Mouse (Mus musculus) heart, embryonic 13.5 days (tissue): ENCODE measurements at regions not wholly inside any gene's neighbourhood (a gene's known extent, or its start where the extent isn't known, plus 50 kb on each side); places are given as distances from the start of the nearest gene placed in this dataset.

Source experiments
- ATAC-seq: fragments of 200-750 bp; cut with Nextera tagmentation; 2 replicates; pipeline ENCODE4 v1.8.0; 2017; ENCODE audit warnings: moderate TSS enrichment; ENCODE audit not compliant: insufficient number of reproducible peaks, low FRiP score, low TSS enrichment; ENCODE audit errors: extremely low read depth
- H3K27ac ChIP-seq: fragments of 300-500 bp; sonication (generic); replicated peaks from 2 replicates; pipeline ENCODE4 v1.5.1; 2015; ENCODE audit warnings: moderate library complexity, mild to moderate bottlenecking, inconsistent platforms
- H3K27me3 ChIP-seq: fragments of 300-500 bp; sonication (generic); replicated peaks from 2 replicates; pipeline ENCODE4 v1.6.1; 2015; ENCODE audit warnings: mild to moderate bottlenecking, inconsistent platforms
- H3K36me3 ChIP-seq: fragments of 300-500 bp; sonication (generic); 2 replicates; pipeline ENCODE4 v1.6.1; 2015; ENCODE audit warnings: mild to moderate bottlenecking, inconsistent platforms
- H3K4me1 ChIP-seq: fragments of 300-500 bp; sonication (generic); 2 replicates; pipeline ENCODE4 v1.6.1; 2015; ENCODE audit warnings: inconsistent platforms
- H3K4me2 ChIP-seq: fragments of 300-500 bp; sonication (generic); 2 replicates; pipeline ENCODE4 v1.6.1; 2015; ENCODE audit warnings: inconsistent platforms, mild to moderate bottlenecking, moderate library complexity
- H3K4me3 ChIP-seq: fragments of 300-500 bp; sonication (generic); 2 replicates; pipeline ENCODE4 v1.5.1; 2015; ENCODE audit warnings: moderate library complexity, mild to moderate bottlenecking, inconsistent platforms
- H3K9ac ChIP-seq: fragments of 300-500 bp; sonication (generic); 2 replicates; pipeline ENCODE4 v1.6.1; 2015; ENCODE audit warnings: inconsistent platforms, mild to moderate bottlenecking, moderate library complexity
- H3K9me3 ChIP-seq: fragments of 300-500 bp; sonication (generic); 2 replicates; pipeline ENCODE4 v1.6.1; 2016; ENCODE audit warnings: inconsistent platforms
- WGBS: fragments of 180-500 bp; shearing (Covaris S2); methylation state at CpG from one replicate; pipeline ENCODE4 v1.1.7; 2015; ENCODE audit warnings: mixed read lengths; 5-methylcytosine and 5-hydroxymethylcytosine counted together

DNA sequence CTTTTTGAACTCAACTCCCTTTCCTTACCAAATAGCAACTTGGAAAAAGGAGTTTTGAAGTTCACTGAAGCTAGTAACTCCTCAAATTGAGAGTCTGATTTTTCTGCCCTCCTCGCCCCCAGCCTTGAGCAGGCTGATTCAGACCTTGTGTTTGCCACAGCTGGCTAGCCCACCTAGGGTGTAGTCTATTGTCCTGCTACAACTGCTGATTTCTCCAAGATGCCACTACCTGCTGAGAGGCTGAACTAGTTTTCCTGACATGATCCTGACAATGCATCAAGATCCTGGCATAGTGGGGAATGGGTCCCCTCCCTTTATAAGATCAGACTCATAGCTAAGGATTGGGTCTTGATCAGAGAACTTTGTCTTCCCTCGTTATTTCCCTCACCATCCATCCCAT, 366.1 kb downstream of the Bmper start:
- 39% methylated on average over 2 of the region's 2 CpGs for WGBS
- H3K27ac ChIP-seq: no peak overlapping the region

GRCm38 (mm10) chr9:23591906-23592305, 369.0 kb downstream of the Bmper start:
- Histone ChIP-seq H3K9me3 (no peaks in the 10 kb centered on the region), H3K4me2 (no peak overlapping the region), H3K9ac (no peak overlapping the region), H3K36me3 (no peaks in the 10 kb centered on the region), H3K4me1 (no peaks in the 10 kb centered on the region), H3K27ac (no peak overlapping the region), H3K27me3 (no peaks in the 10 kb centered on the region), H3K4me3 (no peak overlapping the region)
- no peak for ATAC-seq

More for the DNA sequence above, 366.1 kb downstream of the Bmper start:
- ATAC-seq: no peak
- H3K36me3 ChIP-seq: no peaks in the 10 kb centered on the region
- no peak overlapping the region for H3K9ac ChIP-seq
- H3K9me3 ChIP-seq: no peaks in the 10 kb centered on the region
- H3K4me2 ChIP-seq: no peak overlapping the region
- H3K4me3 ChIP-seq: no peak overlapping the region
- no peaks in the 10 kb centered on the region for H3K27me3 ChIP-seq
- no peaks in the 10 kb centered on the region for H3K4me1 ChIP-seq

GRCm38 (mm10) chr9:23600623-23601022, 377.7 kb downstream of the Bmper start:
- Histone ChIP-seq H3K9me3 (no peaks in the 10 kb centered on the region), H3K4me1 (no peaks in the 10 kb centered on the region), H3K36me3 (no peaks in the 10 kb centered on the region), H3K27me3 (no peaks in the 10 kb centered on the region), H3K27ac (no peak overlapping the region), H3K4me3 (no peak overlapping the region), H3K4me2 (no peak overlapping the region), H3K9ac (no peak overlapping the region)
- WGBS: 83% methylated on average over 2 of the region's 2 CpGs
- no peak for ATAC-seq
